Mouse (Mus musculus) olfactory bulb, adult 2 months (tissue): Measurements from ENCODE around the gene Arid1b.

Source experiments
- CTCF ChIP-seq: fragments of 200-500 bp; IDR thresholded peaks from 2 replicates; pipeline ENCODE4 v1.5.1; 2012; ENCODE audit warnings: low read depth, mild to moderate bottlenecking, low read length, moderate library complexity; ENCODE audit not compliant: insufficient read depth
- POLR2A ChIP-seq: fragments of 200-500 bp; IDR thresholded peaks from 2 replicates; pipeline ENCODE4 v1.6.1; 2012; ENCODE audit warnings: mild to moderate bottlenecking, low read depth, low read length, moderate library complexity; ENCODE audit not compliant: insufficient read depth

DNA sequence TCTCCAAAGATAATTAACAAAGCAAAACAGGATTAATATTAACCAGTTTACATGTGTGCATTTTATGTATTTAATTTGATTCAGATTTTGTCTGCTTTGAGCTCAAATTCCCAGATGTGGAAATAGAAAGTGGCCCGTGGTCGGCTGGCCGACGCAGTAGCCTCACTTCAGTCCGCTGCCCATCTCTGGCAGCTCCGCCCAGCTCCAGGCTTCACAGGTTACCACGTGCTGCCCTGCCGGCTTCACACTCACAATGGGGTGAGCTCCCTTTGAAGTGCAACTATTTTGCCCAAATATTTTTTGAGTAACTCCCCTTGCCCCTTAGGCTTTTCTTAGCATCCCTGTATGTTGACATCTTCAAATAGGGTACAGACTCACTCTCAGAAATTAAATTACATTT is 140.1 kb downstream of the Arid1b start:
- TF ChIP-seq POLR2A = no peak
- no peak for TF ChIP-seq CTCF
